Mouse (Mus musculus): Measurements from ENCODE around the gene Vmn2r104.

Gene Vmn2r104

GRCm38 (mm10) chr17:20048236-20048635 lies at the start of gene Vmn2r104:
Gene Vmn2r104 (minus strand): TSS chr17:20048336.
- DNase-seq (ENCODE audit: low read depth, low spot score) = no peak

DNA sequence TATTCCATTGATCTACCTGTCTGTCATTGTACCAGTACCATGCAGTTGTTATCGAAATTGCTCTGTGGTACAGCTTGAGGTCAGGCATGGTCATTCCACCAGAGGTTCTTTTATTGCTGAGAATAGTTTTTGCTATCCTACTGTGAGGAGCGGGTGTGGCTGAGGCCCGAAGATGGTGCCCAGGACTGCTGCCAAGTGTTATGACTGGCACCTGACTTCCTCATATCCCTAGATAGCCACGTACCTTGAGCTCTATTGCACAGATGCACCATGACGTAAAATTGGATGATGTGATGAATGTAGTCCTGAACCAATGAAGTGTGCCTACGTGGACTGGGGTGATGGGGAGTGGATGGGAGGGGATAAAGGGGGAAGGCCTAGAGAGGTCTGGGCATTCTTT lies 26.0 kb upstream of the Vmn2r104 start:
- DNase-seq (ENCODE audit: low read depth, low spot score) = no peak

DNA sequence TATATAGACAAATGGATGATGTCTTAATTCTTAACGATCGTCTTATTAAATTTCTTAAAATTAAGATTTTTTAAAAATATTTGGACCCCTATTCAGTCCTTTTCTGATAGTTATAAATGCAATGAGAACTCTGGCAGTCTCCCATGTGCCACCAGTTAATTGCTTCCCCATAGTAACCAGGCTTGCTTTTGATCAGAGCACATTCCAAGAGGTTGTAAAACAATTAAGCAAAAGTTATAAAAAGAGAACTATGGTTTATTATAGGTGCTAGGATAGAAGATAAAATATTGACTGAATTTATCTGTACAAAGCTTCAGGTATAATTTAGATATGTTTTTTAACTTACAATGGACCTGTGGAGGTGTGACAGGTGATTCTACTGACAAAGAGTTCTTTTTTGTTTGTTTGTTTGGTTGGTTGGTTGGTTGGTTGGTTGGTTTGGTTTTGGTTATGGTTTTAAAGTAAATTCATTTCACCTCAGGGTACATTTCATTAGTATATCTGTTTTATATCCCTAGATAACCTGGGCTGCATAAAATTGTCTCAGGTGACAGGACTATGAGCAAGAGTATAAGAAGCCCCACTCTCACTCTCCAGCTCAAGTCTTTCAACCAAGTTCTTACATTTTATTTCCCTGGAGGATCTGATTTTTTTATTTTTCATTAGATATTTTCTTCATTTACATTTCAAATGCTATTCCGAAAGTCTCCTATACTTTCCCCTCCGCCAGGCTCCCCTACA lies 23.7 kb upstream of the Vmn2r104 start:
- no peak for DNase-seq (ENCODE audit: low read depth, low spot score)

Data from 3T3-L1 (cell line).